Mouse (Mus musculus) kidney, postnatal 4 days (tissue): ENCODE measurements around the gene Siah1b.
A peak's percentile ranks its signal among the peaks of the same experiment; 100 is the strongest.

Source experiments
- DNase-seq, 2 experiments: peaks; one replicate each; pipeline ENCODE4 v3.0.0; 2021; ENCODE audit warnings: mixed read lengths in 2 of 2

Gene Siah1b

DNA sequence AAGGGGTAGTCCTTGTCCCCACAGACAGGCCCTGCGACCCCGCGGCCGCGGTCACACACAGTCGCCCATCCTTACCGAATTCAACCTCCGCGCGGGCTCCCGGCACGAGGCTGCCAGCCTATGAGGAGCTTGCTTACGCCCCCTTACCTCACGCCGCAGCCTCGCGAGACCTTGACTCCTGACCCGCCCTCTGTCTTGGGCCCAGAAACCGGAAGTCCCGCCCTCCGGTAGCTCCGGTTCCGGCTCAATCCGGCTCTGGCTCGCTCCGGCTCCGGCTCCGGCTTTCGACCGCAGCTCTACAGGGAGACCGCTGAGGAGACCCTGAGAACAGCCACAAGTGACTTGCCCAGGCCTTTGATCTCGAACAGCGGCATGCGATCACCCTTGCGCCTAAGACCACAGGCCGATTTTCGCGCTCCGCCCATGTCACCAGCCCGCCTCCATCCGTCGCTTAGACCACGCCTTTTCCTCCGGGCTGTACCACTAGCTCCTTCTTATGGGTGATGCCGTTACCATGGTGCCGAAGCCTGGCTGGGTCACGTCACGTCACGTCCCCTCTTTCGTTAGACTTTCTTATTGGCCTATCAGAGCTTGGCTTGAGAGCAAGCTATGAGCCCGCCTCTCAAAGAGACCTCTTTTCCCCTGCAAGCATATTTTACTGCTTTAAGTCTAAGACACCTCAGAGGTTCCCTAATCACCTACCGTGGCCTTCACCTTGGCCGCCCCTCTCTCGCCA, at the start of gene Siah1b:
Gene Siah1b, minus strand, starts transcription at position 454 of the 736 bp plus-strand sequence.
- DNase-seq = peak; percentile 92 to 95

DNA sequence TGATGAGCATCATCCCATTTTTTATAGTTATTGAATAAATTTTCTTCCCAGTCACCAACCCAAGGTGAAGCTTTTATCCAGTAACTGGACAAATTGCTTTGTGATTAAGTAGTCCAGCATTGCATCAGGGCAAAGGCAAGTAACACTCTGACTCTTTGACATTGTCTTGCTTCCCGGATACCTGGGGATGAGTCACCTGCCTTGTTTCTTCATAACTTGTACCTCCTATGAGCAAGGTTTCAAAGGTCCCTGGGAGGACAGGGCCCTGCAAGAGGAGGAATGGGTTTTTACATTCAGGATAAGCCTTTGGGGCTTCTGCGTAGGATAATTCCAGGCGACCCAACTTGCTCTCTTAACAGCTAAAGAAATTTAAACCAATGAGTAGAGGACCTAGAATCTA, 47.6 kb upstream of the Siah1b start:
- no peak for DNase-seq

GRCm38 (mm10) chrX:164113744-164114143, 37.5 kb upstream of the Siah1b start:
- no peak for DNase-seq

GRCm38 (mm10) chrX:164111146-164111545, 34.9 kb upstream of the Siah1b start:
- no peak for DNase-seq

- DNase-seq = no peak
Measured at GRCm38 (mm10) chrX:164102656-164103055, 26.4 kb upstream of the Siah1b start.

DNA sequence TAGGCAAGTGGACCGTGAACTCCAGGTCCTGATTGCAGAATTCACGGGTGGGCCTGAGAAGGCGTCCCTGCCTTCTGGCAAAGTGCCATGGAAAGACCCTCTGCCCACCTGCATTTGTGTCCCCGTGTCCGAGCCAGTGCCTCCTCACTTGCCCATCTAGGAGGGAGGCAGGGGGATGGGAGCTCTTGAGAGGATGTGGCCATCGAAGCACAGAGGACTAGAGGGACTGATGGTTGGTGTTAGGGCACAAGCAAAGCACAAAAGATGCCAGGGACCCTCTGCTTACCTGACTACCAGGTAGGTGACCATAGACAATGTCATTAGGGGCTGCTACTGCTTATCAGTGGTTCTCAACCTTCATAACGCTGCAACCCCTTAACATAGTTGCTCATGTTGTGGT, 25.9 kb upstream of the Siah1b start:
- no peak for DNase-seq

- DNase-seq = no peak
Measured at GRCm38 (mm10) chrX:164101483-164101882, 25.2 kb upstream of the Siah1b start.

- no peak for DNase-seq
Measured at GRCm38 (mm10) chrX:164095838-164096237, 19.5 kb upstream of the Siah1b start.

DNA sequence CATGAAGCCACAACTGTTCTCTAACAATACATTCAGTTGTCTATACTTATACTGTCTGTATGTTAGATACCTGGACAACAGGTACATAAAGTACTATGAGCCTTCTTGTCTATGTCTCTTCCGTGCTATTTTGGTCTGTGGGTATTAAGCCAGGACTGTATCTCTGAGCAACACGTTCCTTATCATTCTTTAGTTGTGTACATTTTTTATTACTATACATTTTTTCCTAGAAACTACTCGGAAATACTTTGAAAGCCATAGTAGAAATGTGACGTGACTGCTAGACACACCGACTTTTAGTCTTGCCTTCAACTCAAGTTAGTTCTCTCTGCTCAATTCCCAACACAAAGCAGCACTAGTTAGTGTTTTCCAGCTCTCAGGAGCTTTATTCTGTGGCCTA, 17.1 kb upstream of the Siah1b start:
- DNase-seq = no peak

- no peak for DNase-seq
Measured at GRCm38 (mm10) chrX:164092300-164093169, 16.2 kb upstream of the Siah1b start.

DNA sequence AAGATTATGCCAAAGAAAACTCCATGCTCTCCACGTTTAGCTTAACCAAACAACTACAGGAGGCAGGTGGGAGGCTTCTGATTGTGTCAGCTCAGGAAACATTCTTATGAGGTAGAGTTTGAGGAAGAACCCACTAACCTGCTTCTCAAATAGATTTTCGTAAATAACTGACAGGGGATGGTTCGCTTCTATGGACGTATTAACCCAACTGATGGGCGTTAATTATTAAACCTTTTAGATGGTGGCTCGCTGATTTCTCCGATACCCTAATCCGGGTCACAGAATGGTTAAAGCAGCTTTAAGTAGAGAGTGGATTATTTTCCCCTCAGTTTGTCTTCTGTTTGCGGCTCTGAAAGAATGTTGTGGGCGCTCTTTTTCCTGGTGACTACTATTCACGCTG, 13.6 kb upstream of the Siah1b start:
- DNase-seq = no peak

DNA sequence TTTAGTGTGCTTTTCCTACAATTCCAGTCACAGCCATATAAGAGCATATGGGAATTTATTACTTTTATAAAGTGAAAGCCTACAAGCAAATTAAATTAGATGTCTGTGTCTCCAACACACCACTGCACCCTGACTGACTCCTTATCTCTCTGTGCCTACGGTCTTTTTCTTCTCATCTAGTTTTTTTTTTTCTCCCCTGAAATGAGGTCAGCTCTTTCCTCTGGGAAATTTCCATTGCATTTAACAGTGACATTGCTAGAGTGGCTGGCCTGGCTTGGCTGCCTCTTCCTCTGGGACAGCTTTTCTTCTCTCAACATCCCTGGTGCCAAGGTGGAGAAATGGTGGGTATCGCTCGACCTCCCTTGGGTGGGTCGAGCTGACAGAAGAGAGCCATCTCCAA, 12.3 kb upstream of the Siah1b start, which contains the start of gene Cltrn:
Gene Cltrn, plus strand, starts transcription at position 249 of the 400 bp plus-strand sequence.
- DNase-seq = no peak

GRCm38 (mm10) chrX:164082030-164082429, 5.7 kb upstream of the Siah1b start:
- no peak for DNase-seq

DNA sequence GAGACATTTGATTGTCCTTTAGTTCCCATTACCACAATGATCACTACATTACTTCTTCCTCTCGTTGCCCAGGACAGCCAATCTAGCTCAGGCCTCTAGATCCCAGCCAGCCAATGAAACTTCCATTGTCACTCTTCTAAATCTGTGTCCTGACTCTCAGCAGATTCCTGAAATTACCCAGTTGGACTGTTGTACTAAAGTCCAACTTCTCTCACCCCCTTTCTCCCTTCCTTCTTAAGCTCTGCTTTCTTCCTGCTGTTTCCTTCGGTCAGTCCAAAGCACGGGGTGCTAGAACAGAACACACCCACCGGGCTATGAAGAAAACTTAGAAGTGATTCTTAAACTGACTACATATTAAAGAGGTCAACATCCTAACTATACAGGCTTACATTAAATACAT, 7.3 kb downstream of the Siah1b start:
- DNase-seq = no peak

- peak; percentile 74 to 83 for DNase-seq
Measured at GRCm38 (mm10) chrX:164066185-164066584, 10.1 kb downstream of the Siah1b start.

GRCm38 (mm10) chrX:164059070-164059469, 17.2 kb downstream of the Siah1b start:
- no peak for DNase-seq

GRCm38 (mm10) chrX:164058523-164058922, 17.8 kb downstream of the Siah1b start:
- DNase-seq = no peak

DNA sequence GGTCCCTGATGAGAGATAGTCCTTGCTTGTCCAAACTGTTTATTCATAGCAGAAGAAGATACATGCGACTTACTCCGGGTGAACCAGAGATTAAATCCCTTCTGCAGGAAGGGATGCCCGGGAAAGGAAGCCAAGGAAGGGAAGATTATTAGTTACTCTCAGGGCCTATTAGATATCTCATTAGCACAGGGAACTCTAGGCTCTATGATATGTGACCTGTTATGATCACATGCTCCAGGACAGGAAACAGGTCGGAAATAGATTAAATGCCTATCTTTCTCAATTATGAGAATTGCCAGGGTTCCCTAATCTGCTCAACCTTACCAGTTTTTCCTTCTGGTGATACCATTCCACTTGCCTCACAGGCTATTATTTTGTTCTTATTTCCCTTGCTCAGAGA, 20.6 kb downstream of the Siah1b start:
- no peak for DNase-seq

- DNase-seq = no peak
Measured at GRCm38 (mm10) chrX:164046736-164047135, 29.6 kb downstream of the Siah1b start.

GRCm38 (mm10) chrX:164042069-164042468, 34.2 kb downstream of the Siah1b start:
- no peak for DNase-seq

- DNase-seq = no peak
Measured at GRCm38 (mm10) chrX:164038882-164039281, 37.4 kb downstream of the Siah1b start.

- DNase-seq = no peak
Measured at GRCm38 (mm10) chrX:164035931-164036330, 40.4 kb downstream of the Siah1b start.

GRCm38 (mm10) chrX:164035401-164035800, 40.9 kb downstream of the Siah1b start:
- DNase-seq = no peak

DNA sequence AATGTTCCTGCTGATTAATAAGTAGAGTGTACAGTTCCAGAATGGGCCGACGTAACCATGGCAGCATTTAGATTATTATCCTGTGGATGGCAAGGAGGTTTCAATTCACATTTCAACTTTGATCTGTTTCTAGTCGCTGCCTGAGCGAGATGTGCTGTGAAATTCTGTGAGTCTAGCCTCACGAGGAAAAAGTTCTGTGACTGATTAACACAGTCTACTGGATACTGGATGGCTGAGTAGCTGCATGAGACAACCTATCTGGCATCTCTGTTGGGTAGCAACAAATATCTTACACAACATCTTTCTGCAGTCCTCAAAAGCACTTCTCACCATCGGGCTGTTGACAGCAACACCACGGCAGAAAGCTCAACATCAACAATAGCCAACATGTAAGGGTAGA, 43.8 kb downstream of the Siah1b start:
- DNase-seq = no peak
